Comparison of ENCODE assay signal across 15 mouse cellular contexts in the genomic region with DNA sequence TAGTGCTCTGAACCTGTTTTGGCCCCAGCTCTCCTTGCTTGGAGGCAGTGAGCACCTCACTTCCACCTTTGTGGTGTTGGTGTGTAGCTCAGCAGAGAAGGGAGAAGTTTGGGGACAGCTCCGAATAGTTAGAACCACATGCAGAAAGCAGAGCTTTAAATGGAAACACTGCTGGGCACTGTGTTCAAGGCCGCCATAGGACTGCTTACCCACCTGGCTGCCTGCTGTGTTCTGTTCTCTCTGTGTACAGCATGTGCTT. TPM values are rescaled to one million over a fixed set of nuclear protein-coding genes. Genes with fewer than 3 reads are reported as not detected.
DNase-seq lines count a peak whose midpoint lies in the region; ATAC-seq lines count a peak whose summit lies in the region.
"Had no signal": no experiment of that assay in that cellular context is flagged by ENCODE, and none has a peak within 500 bp of the region (broad histone marks: within the 10 kb centered on the region; RNA-seq: fewer than 3 reads in every experiment).

No protein-coding gene starts in this region.

- H3K4me3 ChIP-seq in heart, embryonic 14.5 days (ENCODE audit: control insufficient read depth in 1 of 2, insufficient read depth in 1 of 2, low read depth in 1 of 2, low read length in 2 of 2), result no peak overlapping the region
- no peak overlapping the region for H3K4me3 ChIP-seq in kidney, embryonic 15.5 days (replicated peaks)
- H3K4me3 ChIP-seq in neural tube, embryonic 13.5 days, result no peak overlapping the region
- H3K4me3 ChIP-seq: embryonic facial prominence, embryonic 12.5 days; limb, embryonic 13.5 days; liver, embryonic 15.5 days had no signal

- H3K4me2 ChIP-seq in heart, embryonic 14.5 days (ENCODE audit: low read length), result no peak overlapping the region
- H3K4me2 ChIP-seq in kidney, embryonic 15.5 days, result no peak overlapping the region
- H3K4me2 ChIP-seq in neural tube, embryonic 13.5 days, result no peak overlapping the region
- H3K4me2 ChIP-seq: embryonic facial prominence, embryonic 12.5 days; limb, embryonic 13.5 days; liver, embryonic 15.5 days had no signal

- H3K4me1 ChIP-seq in heart, embryonic 14.5 days (ENCODE audit: control insufficient read depth in 2 of 2, insufficient read depth in 2 of 2, low read length in 2 of 2), result peaks cover 13 to 14% of the 10 kb centered on the region in 2 experiments; a peak in 3 of 4 replicates
- H3K4me1 ChIP-seq in kidney, embryonic 15.5 days, result peaks cover 23% of the 10 kb centered on the region
- H3K4me1 ChIP-seq in neural tube, embryonic 13.5 days (replicated peaks), result peaks cover 27% of the 10 kb centered on the region
- H3K4me1 ChIP-seq: liver, embryonic 15.5 days had no signal

- peaks cover 29% of the 10 kb centered on the region for H3K36me3 ChIP-seq in heart, embryonic 14.5 days (ENCODE audit: control insufficient read depth, insufficient read depth, low read length)
- H3K36me3 ChIP-seq in kidney, embryonic 15.5 days, result peaks cover 18% of the 10 kb centered on the region
- H3K36me3 ChIP-seq in neural tube, embryonic 13.5 days, result peaks cover 12% of the 10 kb centered on the region; the same call in 1 of the 2 replicates
- H3K36me3 ChIP-seq: liver, embryonic 15.5 days had no signal

- no peaks in the 10 kb centered on the region for H3K27me3 ChIP-seq in heart, embryonic 14.5 days (ENCODE audit: control insufficient read depth, insufficient read depth, low read length)
- no peaks in the 10 kb centered on the region for H3K27me3 ChIP-seq in kidney, embryonic 15.5 days
- no peaks in the 10 kb centered on the region for H3K27me3 ChIP-seq in neural tube, embryonic 13.5 days
- H3K27me3 ChIP-seq: embryonic facial prominence, embryonic 12.5 days; limb, embryonic 13.5 days; liver, embryonic 15.5 days had no signal

- peak overlapping the region; percentile 86 for H3K27ac ChIP-seq in heart, embryonic 14.5 days (replicated peaks in 1 of 2; ENCODE audit: control insufficient read depth in 1 of 2, insufficient read depth in 1 of 2, low read depth in 2 of 2, low read length in 2 of 2)
- 0 out of 2 replicates have a peak overlapping the region, but pooled peaks have one; percentile 60 for H3K27ac ChIP-seq in kidney, embryonic 15.5 days
- H3K27ac ChIP-seq in neural tube, embryonic 13.5 days (replicated peaks), result peak overlapping the region; percentile 13; the same call in 1 of the 2 replicates
- H3K27ac ChIP-seq: embryonic facial prominence, embryonic 12.5 days; limb, embryonic 13.5 days; liver, embryonic 15.5 days had no signal

- no peak overlapping the region for H3K9ac ChIP-seq in heart, embryonic 14.5 days (ENCODE audit: low read length)
- no peak overlapping the region for H3K9ac ChIP-seq in kidney, embryonic 15.5 days
- H3K9ac ChIP-seq in neural tube, embryonic 13.5 days, result no peak overlapping the region
- H3K9ac ChIP-seq: embryonic facial prominence, embryonic 12.5 days; limb, embryonic 13.5 days; liver, embryonic 15.5 days had no signal

- no peaks in the 10 kb centered on the region for H3K9me3 ChIP-seq in heart, embryonic 14.5 days (ENCODE audit: control insufficient read depth, low read length)
- H3K9me3 ChIP-seq in kidney, embryonic 15.5 days (replicated peaks), result no peaks in the 10 kb centered on the region
- no peaks in the 10 kb centered on the region for H3K9me3 ChIP-seq in neural tube, embryonic 13.5 days
- H3K9me3 ChIP-seq: embryonic facial prominence, embryonic 12.5 days; limb, embryonic 13.5 days; liver, embryonic 15.5 days had no signal

- ATAC-seq in heart, embryonic 14.5 days (ENCODE audit: insufficient number of reproducible peaks, insufficient read depth, low FRiP score, low read depth), result no peak
- ATAC-seq in kidney, embryonic 15.5 days (replicated peaks; ENCODE audit: low FRiP score), result no peak
- no peak for ATAC-seq in neural tube, embryonic 13.5 days (ENCODE audit: low read depth)
- ATAC-seq: CD4-positive, CD25-positive, alpha-beta regulatory T cell, adult 4 months had no signal

- intact Hi-C loops in heart, postnatal 10 days (cut with DNase I), result loop anchor here (1.0 kb wide), 1 partner anchor 168 kb away; no protein-coding TSS in a partner anchor

- no peak for DNase-seq in heart, postnatal 10 days
- DNase-seq in kidney, adult 11 months, result no peak
- no peak for DNase-seq in neural tube, embryonic 10.5 days (ENCODE audit: extremely low spot score, low spot score)
- DNase-seq in right cerebral cortex, postnatal 10 days (ENCODE audit: low spot score in 2 of 2), result no peak
- DNase-seq: thymus, adult 2 months had no signal

- WGBS in heart, embryonic 14.5 days, result 76% methylated on average over 2 of the region's 2 CpGs
- WGBS in kidney, embryonic 15.5 days, result 86% methylated on average over 2 of the region's 2 CpGs
- 80% methylated on average over 2 of the region's 2 CpGs for WGBS in neural tube, embryonic 13.5 days

RNA-seq across cellular contexts. Expression of a gene that starts 46.1 kb away (rescaled TPM):
- 5.7 and 6.1 TPM in 2 replicates for polyA plus RNA-seq in heart, embryonic 14.5 days (2014; fragmentation: Nextera tagmentation; extraction: Ambion mirVana)
- total RNA-seq in heart, postnatal 10 days (2021), result 1 to 10 TPM; 4.5 to 5.0 TPM
- 9.5 and 10.5 TPM in 2 replicates for polyA plus RNA-seq in kidney, embryonic 15.5 days (2015; fragmentation: Nextera tagmentation; extraction: Ambion mirVana)
- 13.1 and 14.9 TPM in 2 replicates for polyA plus RNA-seq in neural tube, embryonic 13.5 days (2015; fragmentation: Nextera tagmentation; extraction: Ambion mirVana)

RNA-seq across cellular contexts. Expression of a gene that starts 46.1 kb away (rescaled TPM):
- polyA plus RNA-seq in heart, embryonic 14.5 days (2014; fragmentation: Nextera tagmentation; extraction: Ambion mirVana), result not detected in 2 replicates
- total RNA-seq in heart, postnatal 10 days (2021), result not detected
- polyA plus RNA-seq in kidney, embryonic 15.5 days (2015; fragmentation: Nextera tagmentation; extraction: Ambion mirVana), result 0.29 TPM in 1 of 2 replicates, not detected in the other
- polyA plus RNA-seq in neural tube, embryonic 13.5 days (2015; fragmentation: Nextera tagmentation; extraction: Ambion mirVana), result 0.66 and 0.74 TPM in 2 replicates
- total RNA-seq: adrenal gland, adult 8-10 months; common myeloid progenitor, adult 5-6 weeks; layer of hippocampus, adult 18-20 months had no signal
- polyA plus RNA-seq: CD4-positive, CD25-positive, alpha-beta regulatory T cell, adult 4 months; liver, embryonic 15.5 days; thymus, adult 2 months had no signal

RNA-seq across cellular contexts. Expression of a gene that starts 46.2 kb away (rescaled TPM):
- 135 and 149 TPM in 2 replicates for polyA plus RNA-seq in heart, embryonic 14.5 days (2014; fragmentation: Nextera tagmentation; extraction: Ambion mirVana)
- total RNA-seq in heart, postnatal 10 days (2021), result 10 to 100 TPM; 46.8 to 50.3 TPM
- polyA plus RNA-seq in kidney, embryonic 15.5 days (2015; fragmentation: Nextera tagmentation; extraction: Ambion mirVana), result 151 and 166 TPM in 2 replicates
- 167 and 182 TPM in 2 replicates for polyA plus RNA-seq in neural tube, embryonic 13.5 days (2015; fragmentation: Nextera tagmentation; extraction: Ambion mirVana)

Comparison
In these comparisons a context has a peak if more than half of its experiments do, and no peak if none do; other contexts are left out.
1. H3K27ac ChIP-seq: peak in every context shown above with its lines; median percentile 86 in heart, embryonic 14.5 days; 60 in kidney, embryonic 15.5 days; 13 in neural tube, embryonic 13.5 days.